Mouse (Mus musculus) mature B cell (primary cell): ENCODE results near the gene Jagn1.

Experiments used
- in situ Hi-C: fragments of 300-500 bp; cut with MboI; formaldehyde crosslinking; loops from 2 replicates; pipeline ENCODE4 v1.14.3; 2019

Jagn1 gene

GRCm38 (mm10) chr6:113434691-113435090 lies 7.7 kb upstream of the Jagn1 start:
- in situ Hi-C loops = no loop called here

DNA sequence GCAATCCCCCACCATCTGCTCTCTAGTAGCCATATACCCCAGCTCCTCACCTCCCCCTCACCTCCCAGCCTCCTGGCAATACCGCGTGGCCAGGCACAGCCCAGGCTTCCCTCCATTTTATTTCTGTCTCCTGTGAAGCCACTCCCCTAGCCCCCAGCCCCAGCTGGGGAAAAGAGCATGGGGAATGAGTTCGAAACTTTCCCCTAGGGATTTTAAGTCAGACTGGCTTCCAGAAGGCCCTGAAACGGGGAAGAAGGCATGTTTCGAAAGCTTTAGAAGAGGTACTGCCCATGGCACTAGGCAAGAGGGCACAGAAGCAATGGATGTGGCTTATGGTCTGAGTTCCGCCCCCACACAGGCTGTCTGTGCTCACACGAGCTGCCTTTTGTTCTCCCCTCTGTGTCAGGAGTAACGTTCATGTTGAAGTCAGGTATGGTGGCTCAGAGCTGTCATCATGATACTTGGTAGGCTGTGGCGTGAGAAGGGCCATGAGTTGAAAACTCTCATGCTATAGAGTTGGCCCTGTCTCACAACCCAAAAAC lies 6.6 kb upstream of the Jagn1 start, which contains the start of gene Cidec:
Gene Cidec, minus strand, starts transcription at position 97 of the 542 bp plus-strand sequence.
- in situ Hi-C loops = no loop called here

GRCm38 (mm10) chr6:113437135-113437534 lies 5.2 kb upstream of the Jagn1 start:
- in situ Hi-C loops = no loop called here

DNA sequence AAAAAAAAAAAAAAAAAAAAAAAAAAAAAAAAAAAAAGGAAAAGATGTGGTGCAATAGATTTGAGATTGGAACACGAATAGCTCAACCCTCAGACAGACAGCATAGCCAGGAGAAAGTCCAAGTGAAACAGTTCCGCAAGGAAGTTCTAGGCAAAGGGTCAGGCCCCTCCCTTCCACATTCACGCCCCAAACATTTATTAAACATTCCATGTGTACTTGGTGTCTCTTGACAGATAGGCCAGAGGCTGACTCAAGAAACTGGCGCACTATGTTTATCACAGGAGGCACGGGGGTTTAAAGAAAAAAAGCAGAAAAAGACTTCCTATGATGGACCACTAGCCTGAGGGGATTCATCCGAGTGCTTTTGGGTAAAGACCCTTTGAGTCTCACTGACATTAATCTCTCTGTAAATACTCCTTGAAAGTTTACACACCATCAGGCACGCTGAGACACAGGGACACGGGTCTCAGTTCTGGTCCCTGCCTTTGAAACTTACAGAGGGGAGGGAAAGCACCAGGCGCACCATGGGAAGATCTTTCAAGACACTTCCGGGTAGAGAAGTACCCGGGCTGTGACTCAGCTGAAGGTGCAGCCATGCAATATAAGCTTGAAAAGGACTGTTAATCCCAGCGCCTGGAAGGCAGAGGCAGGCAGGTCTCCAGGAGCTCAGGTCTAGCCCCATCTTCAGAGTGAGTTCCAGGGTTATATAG lies 3.5 kb upstream of the Jagn1 start:
- in situ Hi-C loops = no loop called here

DNA sequence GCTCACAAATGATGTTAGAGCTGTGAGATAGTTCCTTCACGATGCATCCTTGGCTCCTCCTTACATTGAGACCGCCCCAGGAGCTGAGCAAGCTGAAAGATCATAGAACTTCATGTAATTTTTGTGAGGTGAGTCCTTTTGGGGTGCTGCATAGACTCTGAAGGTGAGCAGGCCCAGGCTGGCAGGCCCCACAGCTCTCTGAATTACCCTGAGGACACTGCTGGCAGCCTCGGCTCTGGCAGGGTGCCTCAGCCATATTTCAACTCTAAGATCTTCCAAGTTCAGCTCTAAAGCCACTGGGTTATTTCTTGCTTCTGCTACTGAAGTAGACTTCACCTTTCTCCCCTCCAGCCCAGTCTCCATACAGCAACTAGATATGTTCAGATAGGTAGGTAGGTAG lies 1.7 kb upstream of the Jagn1 start:
- in situ Hi-C loops = no loop called here

- in situ Hi-C loops = no loop called here
These were observed 1.2 kb upstream of the Jagn1 start for GRCm38 (mm10) chr6:113441147-113441680.

DNA sequence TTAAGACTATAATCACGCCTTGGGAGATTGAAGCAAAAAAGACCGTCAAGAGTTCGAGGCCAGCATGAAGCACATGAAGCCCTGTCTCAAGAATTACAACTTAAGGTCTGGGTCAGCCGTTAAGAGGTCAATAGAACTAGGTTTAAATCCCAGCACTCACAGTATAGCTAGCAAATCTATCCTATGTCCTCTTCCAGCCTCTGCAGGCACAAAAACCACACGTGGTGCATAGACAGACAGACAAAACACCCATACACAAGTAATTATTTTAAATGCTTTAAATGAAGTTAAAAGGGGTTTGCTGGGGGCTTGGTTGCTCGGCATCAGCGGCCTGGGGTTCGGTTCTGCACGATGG lies 305 bp upstream of the Jagn1 start:
- in situ Hi-C loops = no loop called here

DNA sequence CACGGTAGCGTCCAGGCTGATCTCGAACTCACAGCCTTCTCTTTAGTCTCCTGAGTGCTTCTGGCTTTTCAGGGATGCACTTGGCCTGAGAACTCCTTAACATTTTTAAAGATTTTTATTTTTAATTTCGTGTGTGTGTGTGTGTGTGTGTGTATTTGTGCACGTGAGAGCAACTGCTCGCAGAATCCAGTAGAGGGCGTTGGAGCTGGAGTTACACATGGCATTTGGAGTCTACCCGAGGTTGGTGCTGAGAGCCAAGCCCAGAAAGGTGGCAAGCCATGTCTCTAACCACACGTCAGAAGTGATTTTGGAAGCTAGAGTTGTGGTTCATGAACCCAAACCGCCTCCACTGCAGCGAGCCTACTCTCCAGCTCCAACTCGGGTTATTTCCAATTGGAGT lies 722 bp downstream of the Jagn1 start:
- in situ Hi-C loops = no loop called here

DNA sequence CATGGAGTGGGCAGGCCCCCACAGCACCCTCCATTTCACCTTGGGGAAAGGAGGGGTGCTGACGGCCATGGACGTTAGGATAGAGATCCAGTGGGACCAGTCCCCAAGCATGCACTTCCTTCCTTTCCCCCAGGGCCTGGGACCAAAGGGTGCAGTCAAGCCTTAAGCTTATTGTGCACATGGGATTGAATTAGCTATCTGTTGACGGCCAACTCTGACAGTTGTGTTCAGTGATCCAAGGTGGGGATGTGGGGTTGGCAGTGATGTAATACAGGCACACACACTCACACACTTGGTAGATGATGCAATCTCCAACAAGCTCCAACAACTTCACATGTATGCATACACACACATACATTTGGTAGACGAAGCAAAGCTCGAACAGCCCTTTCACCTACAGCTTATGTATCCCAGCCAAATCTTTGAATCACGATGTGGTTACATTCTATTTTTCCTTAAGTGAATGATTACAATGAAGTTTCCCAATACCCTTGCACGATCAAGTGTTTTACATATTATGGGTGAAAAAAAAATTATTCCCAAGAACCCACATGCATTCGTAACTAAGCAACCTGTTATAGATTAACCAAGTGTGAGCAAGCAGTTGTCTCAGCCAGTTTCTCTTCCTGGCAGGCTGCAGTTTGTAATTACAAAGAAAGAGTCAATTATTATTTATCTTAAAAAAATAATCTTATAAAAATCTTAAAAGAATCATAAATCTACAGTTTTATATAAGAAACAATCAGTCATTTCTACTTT lies 2.0 kb downstream of the Jagn1 start:
- in situ Hi-C loops = no loop called here

DNA sequence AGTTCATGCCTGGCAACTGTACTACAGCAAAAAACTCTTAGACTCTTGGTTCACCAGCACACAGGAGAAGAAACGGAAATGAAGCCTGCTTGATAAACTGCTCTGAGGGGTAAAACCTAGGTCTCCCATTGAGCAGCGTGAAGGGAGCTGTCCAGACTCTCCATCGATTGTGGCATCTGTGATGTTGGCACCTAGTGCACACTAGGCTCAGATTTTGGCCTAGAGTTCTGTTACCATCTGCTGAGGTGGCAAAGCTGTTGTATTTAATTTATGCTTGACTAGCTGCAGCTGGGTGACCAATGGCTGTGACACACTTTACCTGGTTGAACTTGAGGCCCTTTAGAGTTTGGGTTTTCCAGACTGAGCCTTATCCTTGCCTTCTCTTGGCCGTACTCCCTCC lies 5.3 kb downstream of the Jagn1 start:
- in situ Hi-C loops = no loop called here

GRCm38 (mm10) chr6:113451839-113452238 lies 9.5 kb downstream of the Jagn1 start:
- in situ Hi-C loops = no loop called here

- in situ Hi-C loops = no loop called here
These were observed 12.6 kb downstream of the Jagn1 start for GRCm38 (mm10) chr6:113455007-113455406.

DNA sequence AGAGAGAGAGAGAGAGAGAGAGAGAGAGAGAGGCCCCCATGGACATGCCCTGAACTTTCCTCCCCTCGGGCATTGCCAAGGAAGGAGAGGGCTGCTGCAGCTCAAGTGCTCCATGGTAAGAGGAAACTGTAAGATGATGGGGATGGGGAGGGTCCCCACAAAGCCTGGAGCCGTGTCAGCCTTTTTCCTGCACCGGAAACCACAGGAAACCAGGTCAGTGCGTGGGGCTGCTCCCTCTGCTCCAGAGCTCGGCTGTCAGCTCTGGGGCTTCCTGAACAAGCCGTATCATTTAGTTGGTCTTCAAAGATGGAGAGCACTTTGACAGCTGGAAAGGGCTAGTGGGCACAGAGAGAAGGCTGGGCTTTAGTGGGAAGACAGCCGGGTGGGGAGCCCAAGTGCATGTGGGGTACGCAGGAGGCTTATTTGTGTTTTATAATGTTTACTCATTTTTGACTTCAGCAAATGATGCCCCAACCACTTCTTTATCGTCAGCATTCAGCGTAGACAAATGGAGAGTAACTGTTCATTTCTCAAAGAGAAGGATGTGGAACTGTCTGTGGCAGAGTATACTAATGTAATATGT lies 15.7 kb downstream of the Jagn1 start, which contains the start of gene Il17re:
Gene Il17re, plus strand, starts transcription at position 533 of the 583 bp plus-strand sequence.
- in situ Hi-C loops = no loop called here

GRCm38 (mm10) chr6:113458635-113459034 lies 16.3 kb downstream of the Jagn1 start:
- in situ Hi-C loops = no loop called here

DNA sequence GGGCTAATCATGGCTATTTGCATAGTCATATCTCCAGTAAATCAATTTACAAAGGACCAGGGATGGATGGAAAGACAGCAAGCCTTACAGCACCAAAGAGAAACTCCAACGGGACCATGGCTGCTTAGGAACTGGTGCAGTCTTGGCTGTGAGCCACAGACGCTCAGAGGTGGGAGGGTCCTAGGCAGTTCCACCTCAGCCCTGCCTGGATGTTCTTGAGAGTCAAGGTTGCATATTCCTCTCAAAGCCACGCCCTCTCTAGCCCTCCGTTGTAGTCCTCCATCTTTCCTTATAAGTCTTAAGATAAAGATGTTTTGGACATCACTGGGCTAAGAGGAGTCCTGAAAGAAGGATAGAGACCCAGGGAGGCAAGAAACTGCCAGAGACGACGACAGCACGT lies 21.7 kb downstream of the Jagn1 start:
- in situ Hi-C loops = no loop called here

- in situ Hi-C loops = no loop called here
These were observed 23.2 kb downstream of the Jagn1 start for GRCm38 (mm10) chr6:113465602-113466001.

- in situ Hi-C loops = no loop called here
These were observed 26.1 kb downstream of the Jagn1 start for GRCm38 (mm10) chr6:113468512-113468911.

DNA sequence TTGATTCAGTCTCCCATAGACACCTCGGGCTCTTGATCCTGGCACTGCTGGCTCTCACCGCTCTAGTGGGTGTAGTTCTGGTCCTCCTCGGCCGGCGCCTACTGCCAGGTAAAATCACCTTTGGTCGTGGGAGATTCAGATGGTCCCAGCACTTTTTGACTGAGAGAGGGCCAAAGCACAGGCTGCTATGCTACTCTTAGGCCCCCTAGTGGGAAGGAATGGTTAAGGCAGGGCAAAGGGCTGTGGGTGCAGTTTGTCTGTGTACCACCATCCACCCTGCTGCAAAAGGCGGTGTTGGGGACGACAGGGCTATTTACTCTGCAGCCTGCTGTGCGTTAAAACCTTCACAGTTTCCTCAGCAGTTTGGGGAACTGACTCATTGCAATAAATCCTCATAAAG lies 26.7 kb downstream of the Jagn1 start:
- in situ Hi-C loops = no loop called here

DNA sequence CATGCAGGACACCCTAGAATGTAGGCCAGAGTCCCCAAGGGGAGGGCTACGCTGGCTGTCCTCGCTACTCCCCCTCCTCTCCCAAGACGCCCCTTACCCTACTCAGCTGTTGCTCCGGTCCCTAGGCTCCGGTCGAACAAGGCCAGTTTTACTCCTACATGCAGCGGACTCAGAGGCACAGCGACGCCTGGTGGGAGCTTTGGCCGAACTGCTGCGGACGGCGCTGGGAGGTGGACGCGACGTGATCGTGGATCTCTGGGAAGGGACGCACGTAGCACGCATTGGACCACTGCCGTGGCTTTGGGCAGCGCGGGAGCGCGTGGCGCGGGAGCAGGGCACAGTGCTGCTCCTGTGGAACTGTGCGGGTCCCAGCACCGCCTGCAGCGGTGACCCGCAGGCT lies 27.1 kb downstream of the Jagn1 start:
- in situ Hi-C loops = no loop called here

- in situ Hi-C loops = no loop called here
These were observed 29.0 kb downstream of the Jagn1 start, which contains the start of gene Il17rc for GRCm38 (mm10) chr6:113471297-113471936. TSS of gene Il17rc (plus strand) at chr6:113471427.

DNA sequence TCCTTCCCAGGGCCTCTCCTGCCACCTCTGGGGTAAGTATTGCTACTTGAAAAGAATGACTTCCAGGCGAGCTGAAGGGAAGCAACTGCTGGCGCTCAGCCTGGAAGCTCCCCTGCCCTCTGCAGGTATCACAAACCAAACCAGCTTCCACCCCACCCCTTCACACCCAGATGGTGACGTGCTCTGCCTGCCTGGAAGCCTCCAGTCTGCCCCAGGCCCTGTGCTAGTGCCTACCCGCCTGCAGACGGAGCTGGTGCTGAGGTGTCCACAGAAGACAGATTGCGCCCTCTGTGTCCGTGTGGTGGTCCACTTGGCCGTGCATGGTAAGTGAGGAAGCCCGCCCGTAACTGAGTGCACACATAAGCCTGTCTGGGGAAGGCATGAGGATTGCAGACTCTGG lies 29.7 kb downstream of the Jagn1 start:
- in situ Hi-C loops = no loop called here

- in situ Hi-C loops = no loop called here
These were observed 30.9 kb downstream of the Jagn1 start for GRCm38 (mm10) chr6:113473246-113473645.
